Mouse (Mus musculus) midbrain, embryonic 11.5 days (tissue): ENCODE data around the gene Tapbp. TPM values are rescaled to one million over a fixed set of nuclear protein-coding genes. Genes with fewer than 3 reads are reported as not detected.

Experiments
- ATAC-seq: fragments of 200-750 bp; cut with Nextera tagmentation; 2 replicates; pipeline ENCODE4 v1.8.0; 2017; ENCODE audit warnings: moderate TSS enrichment, moderate library complexity; ENCODE audit not compliant: low FRiP score
- DNase-seq: peaks from one replicate; pipeline ENCODE4 v3.0.0; 2015; ENCODE audit warnings: low spot score; ENCODE audit errors: missing footprints
- H3K27ac ChIP-seq: fragments of 300-500 bp; sonication (generic); 2 replicates; pipeline ENCODE4 v1.5.1; 2014; ENCODE audit warnings: low read depth, low read length
- H3K27me3 ChIP-seq: fragments of 300-500 bp; sonication (generic); 2 replicates; pipeline ENCODE4 v1.6.1; 2014; ENCODE audit warnings: mild to moderate bottlenecking, low read length, moderate library complexity, mixed read lengths; ENCODE audit not compliant: control insufficient read depth, insufficient read depth
- H3K36me3 ChIP-seq: fragments of 300-500 bp; sonication (generic); 2 replicates; pipeline ENCODE4 v1.6.1; 2014; ENCODE audit warnings: mild to moderate bottlenecking, low read length, moderate library complexity, mixed read lengths; ENCODE audit not compliant: control insufficient read depth, insufficient read depth
- H3K4me1 ChIP-seq: fragments of 300-500 bp; sonication (generic); 2 replicates; pipeline ENCODE4 v1.6.1; 2014; ENCODE audit warnings: low read length; ENCODE audit not compliant: control insufficient read depth, insufficient read depth
- H3K4me2 ChIP-seq: fragments of 300-500 bp; sonication (generic); 2 replicates; pipeline ENCODE4 v1.6.1; 2014; ENCODE audit warnings: mild to moderate bottlenecking, moderate library complexity
- H3K4me3 ChIP-seq: fragments of 300-500 bp; sonication (generic); 2 replicates; pipeline ENCODE4 v1.5.1; 2014; ENCODE audit warnings: low read depth, low read length
- H3K9ac ChIP-seq: fragments of 300-500 bp; sonication (generic); 2 replicates; pipeline ENCODE4 v1.6.1; 2014; ENCODE audit warnings: low read length
- H3K9me3 ChIP-seq: fragments of 300-500 bp; sonication (generic); 2 replicates; pipeline ENCODE4 v1.6.1; 2016; ENCODE audit warnings: low read length; ENCODE audit not compliant: control insufficient read depth
- WGBS: fragments of 180-500 bp; shearing (Covaris S2); extraction: QIAGEN DNeasy Blood & Tissue Kit; methylation state at CpG from one replicate; pipeline ENCODE4 v1.1.7; 2014; 5-methylcytosine and 5-hydroxymethylcytosine counted together
- polyA plus RNA-seq: library from polyadenylated mRNA; unstranded; fragments of >200 nt; fragmentation: Nextera tagmentation; extraction: Ambion mirVana; gene quantifications from 2 replicates; pipeline ENCODE4 v1.2.1, GENCODE M21; 2014

Gene Tapbp
- polyA plus RNA-seq, 1 experiment from 2014 or later = 14.8 TPM

- H3K9ac ChIP-seq = no peak overlapping the region
- H3K27ac ChIP-seq = no peak overlapping the region
- H3K36me3 ChIP-seq = peaks cover 19% of the 10 kb centered on the region
- H3K9me3 ChIP-seq = no peaks in the 10 kb centered on the region
- 85% methylated on average over 18 of the region's 18 CpGs for WGBS
- no peak overlapping the region for H3K4me3 ChIP-seq
- ATAC-seq = no peak
- peaks cover 35% of the 10 kb centered on the region for H3K4me1 ChIP-seq
- H3K27me3 ChIP-seq = no peaks in the 10 kb centered on the region; the same call in 1 of the 2 replicates
- DNase-seq = no peak
- 0 out of 2 replicates have a peak overlapping the region, but pooled peaks have one; percentile 2 for H3K4me2 ChIP-seq
Observed at GRCm38 (mm10) chr17:33917656-33918292, 2.1 kb downstream of the Tapbp start.

DNA sequence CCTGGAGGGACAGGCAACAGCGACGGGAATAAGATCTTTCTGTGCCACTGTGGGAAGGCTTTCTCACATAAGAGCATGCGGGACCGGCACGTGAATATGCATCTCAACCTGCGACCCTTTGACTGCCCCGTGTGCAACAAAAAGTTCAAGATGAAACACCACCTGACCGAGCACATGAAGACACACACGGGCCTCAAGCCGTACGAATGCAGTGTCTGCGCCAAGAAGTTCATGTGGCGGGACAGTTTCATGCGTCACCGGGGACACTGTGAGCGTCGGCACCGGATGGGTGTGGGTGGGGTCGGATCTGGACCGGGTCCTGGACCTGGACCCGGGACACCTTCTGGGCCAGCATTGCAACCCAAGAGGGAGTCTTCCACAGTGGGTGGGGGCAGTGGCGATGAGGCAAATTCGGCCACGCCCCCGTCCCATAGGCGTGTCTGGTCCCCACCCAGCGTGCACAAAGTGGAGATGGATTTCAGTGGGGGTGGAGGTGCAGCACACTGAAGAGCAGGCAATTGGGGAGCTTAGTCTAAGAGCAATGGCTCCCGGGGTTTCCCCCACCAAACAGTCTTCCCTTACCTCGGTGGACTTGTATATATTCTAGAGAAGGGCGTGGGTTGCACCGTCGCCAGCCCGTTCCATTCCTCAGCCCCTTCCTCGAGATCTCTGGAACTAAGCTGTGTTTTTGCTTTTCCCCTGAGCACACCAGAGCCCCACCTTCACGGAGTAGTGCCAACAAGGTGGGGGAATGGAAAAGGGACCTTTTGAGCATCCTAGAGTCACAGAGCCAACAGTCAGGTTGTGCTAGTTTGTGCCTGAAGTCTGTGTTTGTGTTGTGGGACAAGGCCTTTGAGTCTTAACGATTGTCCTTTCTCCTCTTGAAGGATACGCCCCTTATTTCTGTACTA, 2.8 kb downstream of the Tapbp start:
- H3K4me2 ChIP-seq = peak overlapping the region; percentile 95
- no peaks in the 10 kb centered on the region for H3K9me3 ChIP-seq
- DNase-seq (no peak), ATAC-seq (no peak)
- H3K9ac ChIP-seq = peak overlapping the region; percentile 64
- H3K4me3 ChIP-seq = peak overlapping the region; percentile 47; the same call in 1 of the 2 replicates
- peaks cover 14% of the 10 kb centered on the region for H3K36me3 ChIP-seq
- no peak overlapping the region for H3K27ac ChIP-seq
- peaks cover 35% of the 10 kb centered on the region for H3K4me1 ChIP-seq
- WGBS = 59% methylated on average over 37 of the region's 37 CpGs
- no peaks in the 10 kb centered on the region; the same call in 1 of the 2 replicates for H3K27me3 ChIP-seq

- H3K9me3 ChIP-seq = no peaks in the 10 kb centered on the region
- ATAC-seq (no peak), DNase-seq (peak; percentile 96)
- H3K27me3 ChIP-seq = no peaks in the 10 kb centered on the region; the same call in 1 of the 2 replicates
- H3K4me1 ChIP-seq = peaks cover 35% of the 10 kb centered on the region
- peaks cover 7% of the 10 kb centered on the region for H3K36me3 ChIP-seq
- peak overlapping the region; percentile 95 for H3K4me2 ChIP-seq
- WGBS = under 1% methylated on average over 49 of the region's 52 CpGs
- peak overlapping the region; percentile 64 for H3K9ac ChIP-seq
- H3K27ac ChIP-seq = peak overlapping the region; percentile 44; the same call in 1 of the 2 replicates
- peak overlapping the region; percentile 47 for H3K4me3 ChIP-seq
Observed at GRCm38 (mm10) chr17:33919351-33920281, 3.9 kb downstream of the Tapbp start.

DNA sequence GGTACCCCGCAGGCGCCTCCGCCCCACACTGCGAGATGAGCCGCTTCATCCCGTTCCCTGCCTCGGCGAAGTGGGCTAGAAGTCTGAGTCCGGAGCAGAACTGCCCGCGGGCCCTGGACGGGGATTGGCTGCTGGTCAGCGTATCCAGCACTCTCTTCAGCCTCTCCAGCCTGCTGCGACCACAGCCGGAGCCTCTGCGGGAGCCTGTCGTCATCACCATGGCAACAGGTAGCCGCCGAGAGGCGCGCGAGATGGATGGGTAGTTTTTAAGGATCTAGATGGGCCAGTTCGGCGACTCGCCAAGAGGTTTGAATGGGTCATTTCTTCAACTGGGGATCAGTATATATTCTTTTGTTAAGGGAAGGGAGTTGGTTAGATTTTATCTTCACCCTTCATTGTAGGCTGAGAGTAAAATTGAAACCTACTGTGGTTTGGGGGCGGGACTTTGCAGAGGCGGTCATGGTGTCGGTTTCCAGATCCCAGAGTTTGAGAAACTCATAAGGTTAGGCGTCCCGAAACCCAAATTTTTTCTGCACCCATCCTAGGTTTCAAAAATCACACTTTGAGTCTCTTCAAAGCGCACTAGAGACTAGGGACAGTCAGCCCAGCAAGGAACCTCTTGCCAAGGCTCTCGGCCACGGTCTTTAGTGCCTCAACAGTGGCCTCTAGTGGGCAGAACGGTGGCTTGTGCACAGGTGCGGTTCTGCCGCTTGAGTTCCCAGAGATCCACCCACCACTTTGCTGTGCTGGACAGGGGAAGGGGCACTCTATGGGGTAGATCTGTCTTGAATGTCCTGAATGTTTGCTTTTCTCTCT, 4.8 kb downstream of the Tapbp start:
- peak overlapping the region; percentile 95 for H3K4me2 ChIP-seq
- H3K4me3 ChIP-seq = peak overlapping the region; percentile 47
- ATAC-seq = peak; percentile 59
- H3K27me3 ChIP-seq = no peaks in the 10 kb centered on the region; the same call in 1 of the 2 replicates
- peak; percentile 98 for DNase-seq
- under 1% methylated on average over 36 of the region's 36 CpGs for WGBS
- H3K9ac ChIP-seq = peak overlapping the region; percentile 64
- peaks cover 7% of the 10 kb centered on the region for H3K36me3 ChIP-seq
- peaks cover 30% of the 10 kb centered on the region for H3K4me1 ChIP-seq
- peak overlapping the region; percentile 25; the same call in 1 of the 2 replicates for H3K27ac ChIP-seq
- no peaks in the 10 kb centered on the region for H3K9me3 ChIP-seq

DNA sequence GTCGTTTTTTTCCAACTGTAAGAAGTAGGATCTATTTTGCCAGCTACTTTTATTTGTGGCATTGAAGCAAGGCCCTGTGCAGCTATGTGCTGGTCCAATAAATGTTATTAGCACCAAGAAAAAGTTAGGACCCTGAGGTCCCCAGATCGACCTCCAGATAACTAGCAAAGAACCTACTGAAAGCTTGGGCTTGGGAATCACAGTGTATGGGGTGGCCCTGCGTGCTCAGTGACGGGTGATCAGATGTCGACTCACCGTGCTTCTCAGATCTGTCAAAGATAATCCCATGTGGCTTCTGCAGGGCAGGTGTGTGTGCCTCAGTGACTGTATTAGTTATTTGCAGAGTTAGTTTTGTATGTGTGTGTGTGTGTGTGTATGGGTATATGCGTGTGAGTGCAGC, 5.7 kb downstream of the Tapbp start:
- Histone ChIP-seq H3K36me3 (peaks cover 7% of the 10 kb centered on the region), H3K4me1 (peaks cover 29% of the 10 kb centered on the region), H3K9me3 (no peaks in the 10 kb centered on the region), H3K9ac (no peak overlapping the region), H3K27ac (no peak overlapping the region), H3K4me2 (no peak overlapping the region), H3K27me3 (no peaks in the 10 kb centered on the region; the same call in 1 of the 2 replicates), H3K4me3 (no peak overlapping the region)
- ATAC-seq = no peak
- DNase-seq = no peak
- 88% methylated on average over 7 of the region's 7 CpGs for WGBS

DNA sequence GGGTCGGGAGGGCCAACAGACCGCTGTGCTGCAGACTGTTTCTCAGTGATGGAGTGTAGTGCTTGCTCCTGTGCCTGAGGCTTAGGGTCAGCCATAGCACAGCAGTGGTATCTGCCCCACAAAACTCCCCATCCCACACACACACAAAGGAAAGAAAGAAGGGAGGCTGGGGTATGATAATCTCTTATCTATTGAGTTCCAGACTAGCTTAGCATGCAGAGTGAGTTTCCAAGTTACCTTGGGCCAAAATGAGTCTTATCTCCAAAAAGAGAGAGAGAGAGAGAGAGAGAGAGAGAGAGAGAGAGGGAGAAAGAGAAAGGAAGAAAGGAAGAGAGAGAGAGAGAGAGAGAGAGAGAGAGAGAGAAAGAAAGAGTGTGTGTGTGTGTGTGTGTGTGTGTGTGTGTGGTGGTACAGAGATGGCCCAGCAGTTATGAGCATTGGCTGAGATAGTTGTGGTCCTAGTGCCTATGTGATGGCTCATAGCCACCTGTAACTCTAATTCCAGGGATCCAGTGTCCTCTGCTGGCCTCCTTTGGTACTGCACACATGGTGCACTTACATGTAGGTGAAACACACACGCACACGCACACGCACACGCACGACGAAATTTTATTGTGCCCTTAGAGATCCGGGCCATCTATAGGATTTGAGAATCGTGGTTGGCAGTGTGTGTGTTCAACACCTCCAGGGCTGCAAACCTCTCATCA, 9.0 kb downstream of the Tapbp start:
- H3K9me3 ChIP-seq = no peaks in the 10 kb centered on the region
- no peak overlapping the region for H3K4me3 ChIP-seq
- no peak overlapping the region for H3K27ac ChIP-seq
- H3K4me2 ChIP-seq = no peak overlapping the region
- H3K4me1 ChIP-seq = peaks cover 13% of the 10 kb centered on the region
- DNase-seq = no peak
- ATAC-seq = no peak
- H3K9ac ChIP-seq = no peak overlapping the region
- no peaks in the 10 kb centered on the region for H3K36me3 ChIP-seq
- 84% methylated on average over 10 of the region's 10 CpGs for WGBS
- no peaks in the 10 kb centered on the region for H3K27me3 ChIP-seq

GRCm38 (mm10) chr17:33925406-33926116, 9.9 kb downstream of the Tapbp start:
- no peaks in the 10 kb centered on the region for H3K36me3 ChIP-seq
- H3K4me1 ChIP-seq = peaks cover 9% of the 10 kb centered on the region
- H3K9ac ChIP-seq = no peak overlapping the region
- DNase-seq = no peak
- ATAC-seq = no peak
- no peaks in the 10 kb centered on the region for H3K9me3 ChIP-seq
- 82% methylated on average over 21 of the region's 21 CpGs for WGBS
- H3K4me2 ChIP-seq = no peak overlapping the region
- no peak overlapping the region for H3K27ac ChIP-seq
- no peaks in the 10 kb centered on the region for H3K27me3 ChIP-seq
- no peak overlapping the region for H3K4me3 ChIP-seq
